Mouse (Mus musculus) heart, embryonic 11.5 days (tissue): ENCODE measurements at regions not wholly inside any gene's neighbourhood (a gene's known extent, or its start where the extent isn't known, plus 50 kb on each side); places are given as distances from the start of the nearest gene placed in this dataset.

Experiments used
- ATAC-seq: fragments of 200-750 bp; cut with Nextera tagmentation; replicated peaks from 2 replicates; pipeline ENCODE4 v1.8.0; 2017; ENCODE audit warnings: moderate library complexity; ENCODE audit not compliant: insufficient number of reproducible peaks, low FRiP score, low TSS enrichment
- H3K27ac ChIP-seq: fragments of 300-500 bp; sonication (generic); 2 replicates; pipeline ENCODE4 v1.5.1; 2014; ENCODE audit warnings: mild to moderate bottlenecking, low read depth, low read length
- H3K27me3 ChIP-seq: fragments of 300-500 bp; sonication (generic); 2 replicates; pipeline ENCODE4 v1.6.1; 2014; ENCODE audit warnings: mild to moderate bottlenecking, low read length, mixed read lengths; ENCODE audit not compliant: control insufficient read depth, insufficient read depth
- H3K36me3 ChIP-seq: fragments of 300-500 bp; sonication (generic); 2 replicates; pipeline ENCODE4 v1.6.1; 2014; ENCODE audit warnings: mild to moderate bottlenecking, low read length, moderate library complexity, mixed read lengths; ENCODE audit not compliant: control insufficient read depth, insufficient read depth
- H3K4me1 ChIP-seq: fragments of 300-500 bp; sonication (generic); 2 replicates; pipeline ENCODE4 v1.6.1; 2014; ENCODE audit warnings: low read length; ENCODE audit not compliant: control insufficient read depth, insufficient read depth
- H3K4me2 ChIP-seq: fragments of 300-500 bp; sonication (generic); 2 replicates; pipeline ENCODE4 v1.6.1; 2014; ENCODE audit warnings: mild to moderate bottlenecking, moderate library complexity
- H3K4me3 ChIP-seq: fragments of 300-500 bp; sonication (generic); 2 replicates; pipeline ENCODE4 v1.5.1; 2014; ENCODE audit warnings: low read depth, low read length
- H3K9ac ChIP-seq: fragments of 300-500 bp; sonication (generic); 2 replicates; pipeline ENCODE4 v1.6.1; 2014; ENCODE audit warnings: mild to moderate bottlenecking, low read depth, low read length, moderate library complexity
- H3K9me3 ChIP-seq: fragments of 300-500 bp; sonication (generic); replicated peaks from 2 replicates; pipeline ENCODE4 v1.6.1; 2016; ENCODE audit warnings: low read length; ENCODE audit not compliant: control insufficient read depth
- WGBS: fragments of 180-500 bp; shearing (Covaris S2); extraction: QIAGEN DNeasy Blood & Tissue Kit; methylation state at CpG from one replicate; pipeline ENCODE4 v1.1.7; 2014; ENCODE audit not compliant: insufficient replicate concordance; 5-methylcytosine and 5-hydroxymethylcytosine counted together

- no peaks in the 10 kb centered on the region; the same call in 1 of the 2 replicates for H3K4me1 ChIP-seq
- H3K4me2 ChIP-seq, result no peak overlapping the region
- 29% methylated on average over 1 of the region's 1 CpGs for WGBS
Observed at GRCm38 (mm10) chr6:81608637-81609036, 314.8 kb upstream of the Gcfc2 start.

DNA sequence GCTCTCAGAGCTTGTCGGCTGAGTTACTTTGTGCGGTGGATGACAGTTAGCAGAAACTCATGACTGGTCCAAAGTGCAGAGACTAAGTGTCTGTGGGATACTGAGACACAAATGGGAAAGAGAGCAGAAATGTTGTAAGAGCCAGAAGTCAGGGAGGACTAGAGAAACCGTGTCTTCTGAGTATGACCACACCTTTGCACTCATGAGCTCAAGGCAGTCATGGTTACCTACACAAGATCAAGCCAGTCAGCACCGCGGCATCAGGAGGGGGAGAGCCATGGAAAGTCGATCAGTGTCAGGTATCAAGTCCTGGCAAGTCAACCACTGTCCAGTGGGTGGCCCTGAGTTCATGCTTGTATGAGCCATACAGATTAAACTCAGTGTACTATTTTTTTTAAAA, 311.5 kb upstream of the Gcfc2 start:
- Histone ChIP-seq H3K9ac (no peak overlapping the region), H3K4me3 (no peak overlapping the region), H3K27me3 (no peaks in the 10 kb centered on the region), H3K27ac (no peak overlapping the region), H3K4me1 (no peaks in the 10 kb centered on the region; the same call in 1 of the 2 replicates), H3K4me2 (no peak overlapping the region), H3K36me3 (no peaks in the 10 kb centered on the region), H3K9me3 (no peaks in the 10 kb centered on the region)
- WGBS, result 85% methylated on average over 6 of the region's 6 CpGs
- ATAC-seq, result no peak

More at GRCm38 (mm10) chr6:81608637-81609036, 314.8 kb upstream of the Gcfc2 start:
- Histone ChIP-seq H3K4me3 (no peak overlapping the region), H3K27ac (no peak overlapping the region), H3K36me3 (no peaks in the 10 kb centered on the region), H3K9ac (no peak overlapping the region), H3K9me3 (no peaks in the 10 kb centered on the region), H3K27me3 (no peaks in the 10 kb centered on the region)
- ATAC-seq, result no peak; the same call in 1 of the 2 replicates

DNA sequence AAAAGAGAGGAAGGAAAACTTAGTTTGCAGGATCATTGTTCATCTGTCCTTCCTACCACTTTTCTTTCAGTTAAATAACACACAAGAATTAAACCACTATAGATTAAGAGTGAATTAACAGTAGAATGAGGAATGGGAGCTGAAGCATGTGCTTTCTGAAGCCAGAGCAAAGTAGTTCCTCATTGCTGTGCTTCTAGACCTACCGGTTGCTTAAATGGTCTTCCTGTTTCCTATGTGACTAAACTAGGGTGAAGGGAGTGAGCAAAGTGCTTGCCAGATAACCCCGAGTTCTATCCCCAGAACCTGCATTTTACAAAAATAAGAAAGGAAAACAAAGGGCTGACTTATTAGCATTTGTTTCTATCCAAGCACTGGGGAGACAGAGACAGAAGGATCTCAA, 305.5 kb upstream of the Gcfc2 start:
- Histone ChIP-seq H3K4me3 (no peak overlapping the region), H3K9ac (no peak overlapping the region), H3K4me2 (no peak overlapping the region), H3K27ac (no peak overlapping the region), H3K4me1 (no peaks in the 10 kb centered on the region), H3K36me3 (no peaks in the 10 kb centered on the region), H3K27me3 (no peaks in the 10 kb centered on the region), H3K9me3 (no peaks in the 10 kb centered on the region)
- 63% methylated on average over 2 of the region's 2 CpGs for WGBS
- no peak for ATAC-seq

DNA sequence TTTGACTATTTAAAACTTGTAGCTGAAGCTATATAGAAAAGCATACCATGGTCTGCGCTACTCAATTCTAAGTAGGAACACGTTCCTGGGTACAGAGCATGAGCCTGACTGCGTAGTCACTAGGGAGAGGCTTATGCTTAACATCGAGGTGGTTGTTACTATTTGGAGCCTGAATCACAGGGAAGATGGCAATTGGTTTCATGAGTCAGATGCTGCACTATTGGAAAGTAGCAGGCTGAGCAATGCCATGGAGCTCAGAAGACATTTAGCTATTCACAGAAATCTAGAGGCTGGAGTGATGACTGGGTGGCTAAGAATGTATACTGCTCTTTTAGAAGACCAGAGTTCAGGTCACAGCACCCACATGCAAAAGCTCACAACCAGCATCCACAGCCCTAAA, 302.4 kb upstream of the Gcfc2 start:
- WGBS, result 80% methylated on average over 4 of the region's 4 CpGs
- no peak for ATAC-seq

DNA sequence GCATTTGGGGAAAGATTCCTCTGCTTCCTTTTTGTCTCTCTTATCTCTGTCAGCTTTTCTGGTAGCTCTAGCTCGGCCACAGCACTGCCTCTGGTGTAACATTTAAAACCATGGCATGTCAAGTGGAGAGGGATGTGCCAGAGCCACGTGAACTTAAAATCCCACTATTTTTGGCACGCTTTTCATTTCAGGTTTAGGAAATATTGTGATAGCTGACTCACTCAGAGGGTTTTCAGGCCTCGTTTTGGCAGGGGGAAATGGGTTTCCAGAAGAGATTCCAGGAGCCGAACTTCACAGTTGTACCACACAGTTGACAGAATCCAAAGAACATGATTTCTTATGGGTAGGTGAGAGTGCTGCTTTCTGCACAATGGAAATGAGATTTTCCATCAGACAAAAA, 300.8 kb upstream of the Gcfc2 start:
- no peaks in the 10 kb centered on the region for H3K27me3 ChIP-seq
- H3K4me3 ChIP-seq, result no peak overlapping the region
- H3K4me2 ChIP-seq, result no peak overlapping the region
- H3K9ac ChIP-seq, result no peak overlapping the region
- H3K36me3 ChIP-seq, result no peaks in the 10 kb centered on the region
- WGBS, result 53% methylated on average over 5 of the region's 5 CpGs
- no peak for ATAC-seq
- H3K27ac ChIP-seq, result no peak overlapping the region
- no peaks in the 10 kb centered on the region for H3K9me3 ChIP-seq
- H3K4me1 ChIP-seq, result no peaks in the 10 kb centered on the region

More for the DNA sequence above, 302.4 kb upstream of the Gcfc2 start:
- H3K27me3 ChIP-seq, result no peaks in the 10 kb centered on the region
- H3K36me3 ChIP-seq, result no peaks in the 10 kb centered on the region
- H3K4me3 ChIP-seq, result no peak overlapping the region
- no peaks in the 10 kb centered on the region for H3K4me1 ChIP-seq
- H3K9ac ChIP-seq, result no peak overlapping the region
- no peak overlapping the region for H3K27ac ChIP-seq
- H3K9me3 ChIP-seq, result no peaks in the 10 kb centered on the region
- H3K4me2 ChIP-seq, result no peak overlapping the region

- 72% methylated on average over 5 of the region's 5 CpGs for WGBS
- no peaks in the 10 kb centered on the region for H3K27me3 ChIP-seq
- H3K9ac ChIP-seq, result no peak overlapping the region
- H3K4me1 ChIP-seq, result no peaks in the 10 kb centered on the region
- no peak overlapping the region for H3K4me2 ChIP-seq
- no peaks in the 10 kb centered on the region for H3K9me3 ChIP-seq
- no peak overlapping the region for H3K27ac ChIP-seq
- no peak for ATAC-seq
- H3K4me3 ChIP-seq, result no peak overlapping the region
- no peaks in the 10 kb centered on the region for H3K36me3 ChIP-seq
Observed at GRCm38 (mm10) chr6:81625016-81625415, 298.5 kb upstream of the Gcfc2 start.

- H3K4me2 ChIP-seq, result no peak overlapping the region
- no peaks in the 10 kb centered on the region for H3K27me3 ChIP-seq
- H3K4me1 ChIP-seq, result no peaks in the 10 kb centered on the region
- ATAC-seq, result no peak
- no peak overlapping the region for H3K4me3 ChIP-seq
- 57% methylated on average over 3 of the region's 3 CpGs for WGBS
- H3K9ac ChIP-seq, result no peak overlapping the region
- no peak overlapping the region for H3K27ac ChIP-seq
- H3K36me3 ChIP-seq, result no peaks in the 10 kb centered on the region
- H3K9me3 ChIP-seq, result no peaks in the 10 kb centered on the region
Observed at GRCm38 (mm10) chr6:81633586-81633985, 289.9 kb upstream of the Gcfc2 start.

GRCm38 (mm10) chr6:81647615-81648375, 275.7 kb upstream of the Gcfc2 start:
- Histone ChIP-seq H3K27ac (no peak overlapping the region), H3K27me3 (no peaks in the 10 kb centered on the region), H3K4me1 (no peaks in the 10 kb centered on the region), H3K9me3 (no peaks in the 10 kb centered on the region), H3K9ac (no peak overlapping the region), H3K4me2 (no peak overlapping the region), H3K4me3 (no peak overlapping the region), H3K36me3 (no peaks in the 10 kb centered on the region)
- WGBS, result 74% methylated on average over 3 of the region's 3 CpGs
- no peak for ATAC-seq

- no peak overlapping the region for H3K4me3 ChIP-seq
- H3K9me3 ChIP-seq, result no peaks in the 10 kb centered on the region
- WGBS, result 58% methylated on average over 2 of the region's 2 CpGs
- no peak for ATAC-seq
- H3K9ac ChIP-seq, result no peak overlapping the region
- H3K4me2 ChIP-seq, result no peak overlapping the region
- no peak overlapping the region for H3K27ac ChIP-seq
- H3K27me3 ChIP-seq, result no peaks in the 10 kb centered on the region
- no peaks in the 10 kb centered on the region for H3K4me1 ChIP-seq
- H3K36me3 ChIP-seq, result no peaks in the 10 kb centered on the region
Observed at GRCm38 (mm10) chr6:81651856-81652255, 271.6 kb upstream of the Gcfc2 start.
